Mouse (Mus musculus) megakaryocyte, embryonic 14.5 days (primary cell): ENCODE results near the gene Tkt. TPM values are rescaled to one million over a fixed set of nuclear protein-coding genes. Genes with fewer than 3 reads are reported as not detected.
A peak's percentile ranks its signal among the peaks of the same experiment; 100 is the strongest.
"Not testable (repeated sequence)": the region's sequence is repeated elsewhere in the genome, so short reads cannot be mapped to it uniquely, and the experiment has no call there.

ENCODE experiments used
- H3K27me3 ChIP-seq: replicated peaks from 2 replicates; pipeline ENCODE3; 2012; ENCODE audit warnings: inconsistent platforms
- H3K36me3 ChIP-seq: replicated peaks from 2 replicates; pipeline ENCODE3; 2012; ENCODE audit warnings: low read length, inconsistent platforms, mixed read lengths
- H3K4me1 ChIP-seq: 2 replicates; pipeline ENCODE4 v1.6.1; 2012; ENCODE audit warnings: inconsistent platforms
- H3K4me3 ChIP-seq: replicated peaks from 2 replicates; pipeline ENCODE3; 2012; ENCODE audit warnings: moderate library complexity, mild to moderate bottlenecking, inconsistent platforms
- H3K9me3 ChIP-seq: 2 replicates; pipeline ENCODE4 v1.6.1; 2012; ENCODE audit warnings: inconsistent platforms
- FLI1 ChIP-seq: IDR thresholded peaks from 2 replicates; pipeline ENCODE4 v1.6.1; 2012; ENCODE audit warnings: low read length, inconsistent platforms, mixed read lengths
- GATA1 ChIP-seq: IDR thresholded peaks from 3 replicates; pipeline ENCODE4 v1.6.1; 2012; ENCODE audit warnings: mixed read lengths, low read length, inconsistent platforms, borderline replicate concordance
- polyA plus RNA-seq: library from polyadenylated mRNA; stranded (reverse); fragments of >175 nt; gene quantifications from 2 replicates; pipeline ENCODE4 v1.2.3, GENCODE M21; 2012; ENCODE audit warnings: low replicate concordance; ENCODE audit not compliant: insufficient read depth

Tkt gene
- polyA plus RNA-seq, 1 experiment = 491 TPM

GRCm38 (mm10) chr14:30568016-30568415 is 19.9 kb downstream of the Tkt start:
- H3K4me3 ChIP-seq = no peak overlapping the region
- H3K36me3 ChIP-seq = peaks cover 98% of the 10 kb centered on the region
- peaks cover 58% of the 10 kb centered on the region for H3K4me1 ChIP-seq
- TF ChIP-seq FLI1 (no peak), GATA1 (no peak)
- H3K9me3 ChIP-seq = no peaks in the 10 kb centered on the region
- no peaks in the 10 kb centered on the region for H3K27me3 ChIP-seq

- TF ChIP-seq GATA1 (no peak), FLI1 (no peak)
- Histone ChIP-seq H3K27me3 (no peaks in the 10 kb centered on the region), H3K36me3 (peaks cover 99% of the 10 kb centered on the region), H3K4me3 (no peak overlapping the region), H3K4me1 (peaks cover 45% of the 10 kb centered on the region), H3K9me3 (no peaks in the 10 kb centered on the region)
These were observed 22.1 kb downstream of the Tkt start for GRCm38 (mm10) chr14:30570303-30570702.

- Histone ChIP-seq H3K36me3 (peaks cover 93% of the 10 kb centered on the region), H3K4me1 (peaks cover 35% of the 10 kb centered on the region)
- TF ChIP-seq FLI1 = no peak
- no peak for TF ChIP-seq GATA1
These were observed 24.1 kb downstream of the Tkt start for GRCm38 (mm10) chr14:30572253-30572652.

GRCm38 (mm10) chr14:30573235-30573634 is 25.1 kb downstream of the Tkt start:
- no peak overlapping the region for H3K4me3 ChIP-seq
- peaks cover 4% of the 10 kb centered on the region; the same call in 1 of the 2 replicates for H3K9me3 ChIP-seq
- peaks cover 87% of the 10 kb centered on the region for H3K36me3 ChIP-seq
- no peaks in the 10 kb centered on the region for H3K27me3 ChIP-seq
- TF ChIP-seq GATA1 (no peak), FLI1 (no peak)
- peaks cover 28% of the 10 kb centered on the region for H3K4me1 ChIP-seq

More at GRCm38 (mm10) chr14:30572253-30572652, 24.1 kb downstream of the Tkt start:
- Histone ChIP-seq H3K4me3 (no peak overlapping the region), H3K27me3 (no peaks in the 10 kb centered on the region), H3K9me3 (no peaks in the 10 kb centered on the region)

GRCm38 (mm10) chr14:30573983-30574584 is 25.9 kb downstream of the Tkt start:
- no peak overlapping the region for H3K4me3 ChIP-seq

GRCm38 (mm10) chr14:30575791-30576190 is 27.6 kb downstream of the Tkt start:
- Histone ChIP-seq H3K9me3 (peaks cover 4% of the 10 kb centered on the region; the same call in 1 of the 2 replicates), H3K4me3 (no peak overlapping the region), H3K36me3 (peaks cover 62% of the 10 kb centered on the region), H3K27me3 (no peaks in the 10 kb centered on the region), H3K4me1 (peaks cover 26% of the 10 kb centered on the region)
- TF ChIP-seq FLI1 (no peak), GATA1 (no peak)

More at GRCm38 (mm10) chr14:30573983-30574584, 25.9 kb downstream of the Tkt start:
- TF ChIP-seq FLI1 (no peak), GATA1 (no peak)
- Histone ChIP-seq H3K9me3 (peaks cover 4% of the 10 kb centered on the region; the same call in 1 of the 2 replicates), H3K36me3 (peaks cover 78% of the 10 kb centered on the region), H3K27me3 (no peaks in the 10 kb centered on the region), H3K4me1 (peaks cover 24% of the 10 kb centered on the region)

GRCm38 (mm10) chr14:30576260-30576659 is 28.1 kb downstream of the Tkt start:
- Histone ChIP-seq H3K4me1 (peaks cover 30% of the 10 kb centered on the region), H3K36me3 (peaks cover 58% of the 10 kb centered on the region), H3K27me3 (no peaks in the 10 kb centered on the region), H3K4me3 (no peak overlapping the region), H3K9me3 (peaks cover 4% of the 10 kb centered on the region; the same call in 1 of the 2 replicates)
- TF ChIP-seq GATA1 (no peak), FLI1 (no peak)

GRCm38 (mm10) chr14:30577303-30578062 is 29.3 kb downstream of the Tkt start:
- H3K4me3 ChIP-seq, H3K27me3 ChIP-seq, H3K9me3 ChIP-seq: not testable (repeated sequence)
- peaks cover 30% of the 10 kb centered on the region for H3K4me1 ChIP-seq
- H3K36me3 ChIP-seq = peaks cover 45% of the 10 kb centered on the region

GRCm38 (mm10) chr14:30579180-30579579 is 31.0 kb downstream of the Tkt start:
- peaks cover 23% of the 10 kb centered on the region for H3K4me1 ChIP-seq
- peaks cover 28% of the 10 kb centered on the region for H3K36me3 ChIP-seq
- no peaks in the 10 kb centered on the region for H3K27me3 ChIP-seq
- H3K4me3 ChIP-seq = peak overlapping the region; percentile 65
- peaks cover 4% of the 10 kb centered on the region; the same call in 1 of the 2 replicates for H3K9me3 ChIP-seq
- TF ChIP-seq GATA1 (no peak), FLI1 (no peak)

- TF ChIP-seq FLI1 = no peak
- TF ChIP-seq GATA1 = no peak
- Histone ChIP-seq H3K4me3 (no peak overlapping the region), H3K4me1 (peaks cover 30% of the 10 kb centered on the region), H3K27me3 (no peaks in the 10 kb centered on the region), H3K9me3 (peaks cover 4% of the 10 kb centered on the region; the same call in 1 of the 2 replicates), H3K36me3 (peaks cover 21% of the 10 kb centered on the region)
These were observed 31.7 kb downstream of the Tkt start for GRCm38 (mm10) chr14:30579882-30580281.
